Mouse (Mus musculus) erythroblast, embryonic 14.5 days (primary cell): ENCODE measurements at regions not wholly inside any gene's neighbourhood (a gene's known extent, or its start where the extent isn't known, plus 50 kb on each side); places are given as distances from the start of the nearest gene placed in this dataset.

Experiments used
- GATA1 ChIP-seq: IDR thresholded peaks from 2 replicates; pipeline ENCODE4 v1.6.1; 2012; ENCODE audit warnings: low read length, inconsistent platforms, mixed read lengths
- TAL1 ChIP-seq: IDR thresholded peaks from 3 replicates; pipeline ENCODE4 v1.6.1; 2012; ENCODE audit warnings: low read length, inconsistent platforms, mixed read lengths

GRCm38 (mm10) chr1:185951163-185951562 is 165.9 kb downstream of the Lyplal1 start:
- TF ChIP-seq GATA1, result no peak
- TF ChIP-seq TAL1, result no peak
